Mouse (Mus musculus) thymus, postnatal 14 days (tissue): Measurements from ENCODE around the gene St6galnac3.

Source experiments
- DNase-seq: peaks from one replicate; pipeline ENCODE4 v3.0.0; 2021

Gene St6galnac3

GRCm38 (mm10) chr3:153580136-153580535 lies 144.8 kb downstream of the St6galnac3 start:
- DNase-seq, result no peak

GRCm38 (mm10) chr3:153577286-153577685 lies 147.7 kb downstream of the St6galnac3 start:
- DNase-seq, result no peak

- no peak for DNase-seq
These were observed 153.8 kb downstream of the St6galnac3 start for GRCm38 (mm10) chr3:153571152-153571551.

GRCm38 (mm10) chr3:153568815-153569214 lies 156.2 kb downstream of the St6galnac3 start:
- DNase-seq, result no peak

GRCm38 (mm10) chr3:153567913-153568312 lies 157.1 kb downstream of the St6galnac3 start:
- no peak for DNase-seq

- no peak for DNase-seq
These were observed 157.5 kb downstream of the St6galnac3 start for GRCm38 (mm10) chr3:153567512-153567911.

- no peak for DNase-seq
These were observed 158.9 kb downstream of the St6galnac3 start for GRCm38 (mm10) chr3:153566100-153566499.

GRCm38 (mm10) chr3:153560897-153561296 lies 164.1 kb downstream of the St6galnac3 start:
- DNase-seq, result no peak

GRCm38 (mm10) chr3:153559586-153559985 lies 165.4 kb downstream of the St6galnac3 start:
- DNase-seq, result no peak

- DNase-seq, result no peak
These were observed 168.4 kb downstream of the St6galnac3 start for GRCm38 (mm10) chr3:153556621-153557020.

- no peak for DNase-seq
These were observed 171.3 kb downstream of the St6galnac3 start for GRCm38 (mm10) chr3:153553712-153554111.

GRCm38 (mm10) chr3:153553226-153553625 lies 171.7 kb downstream of the St6galnac3 start:
- no peak for DNase-seq

- DNase-seq, result no peak
These were observed 177.9 kb downstream of the St6galnac3 start for GRCm38 (mm10) chr3:153546936-153547683.

GRCm38 (mm10) chr3:153539851-153540250 lies 185.1 kb downstream of the St6galnac3 start:
- DNase-seq, result no peak

- no peak for DNase-seq
These were observed 186.6 kb downstream of the St6galnac3 start for GRCm38 (mm10) chr3:153538396-153538795.

- no peak for DNase-seq
These were observed 187.5 kb downstream of the St6galnac3 start for GRCm38 (mm10) chr3:153537435-153537834.

- no peak for DNase-seq
These were observed 188.7 kb downstream of the St6galnac3 start for GRCm38 (mm10) chr3:153536260-153536659.

- no peak for DNase-seq
These were observed 195.8 kb downstream of the St6galnac3 start for GRCm38 (mm10) chr3:153529174-153529573.

- no peak for DNase-seq
These were observed 199.7 kb downstream of the St6galnac3 start for GRCm38 (mm10) chr3:153525151-153525768.

- no peak for DNase-seq
These were observed 208.1 kb downstream of the St6galnac3 start for GRCm38 (mm10) chr3:153516848-153517247.

- no peak for DNase-seq
These were observed 211.4 kb downstream of the St6galnac3 start for GRCm38 (mm10) chr3:153513501-153514060.

GRCm38 (mm10) chr3:153512545-153512944 lies 212.4 kb downstream of the St6galnac3 start:
- no peak for DNase-seq

- no peak for DNase-seq
These were observed 213.8 kb downstream of the St6galnac3 start for GRCm38 (mm10) chr3:153511151-153511580.

GRCm38 (mm10) chr3:153510048-153510630 lies 214.8 kb downstream of the St6galnac3 start:
- DNase-seq, result no peak
